Mouse (Mus musculus) kidney, adult 2 months (tissue): ENCODE data around the gene Litaf.

ENCODE experiments used
- CTCF ChIP-seq: fragments of 200-500 bp; conservative IDR thresholded peaks from 2 replicates; pipeline ENCODE4 v1.5.1; 2011; ENCODE audit warnings: low read depth, mild to moderate bottlenecking, control low read depth, low read length, moderate library complexity, mixed read lengths; ENCODE audit not compliant: insufficient read depth, insufficient read length
- POLR2A ChIP-seq: fragments of 200-500 bp; IDR thresholded peaks from one replicate; pipeline ENCODE4 v1.6.1; 2011; ENCODE audit warnings: low read depth, low read length, control low read depth

DNA sequence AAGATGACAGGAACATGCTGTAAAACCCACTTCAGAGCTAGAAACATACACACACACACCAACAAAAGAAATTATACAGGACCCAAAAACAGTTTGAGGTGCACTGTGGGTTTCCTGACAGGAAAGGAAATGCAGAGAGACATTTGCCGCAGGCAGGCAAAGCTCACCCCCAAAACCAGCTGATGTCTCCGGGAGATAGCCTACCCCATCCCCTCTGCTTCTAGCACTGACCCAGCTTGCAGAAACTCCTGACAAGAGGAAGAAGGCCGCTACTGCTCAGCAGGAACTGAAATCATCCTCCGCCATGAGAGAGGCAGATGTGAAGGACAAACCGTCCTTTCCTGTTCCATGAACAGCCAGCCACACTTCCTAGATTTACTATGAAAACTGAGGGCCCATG lies 96.6 kb downstream of the Litaf start:
- TF ChIP-seq CTCF (no peak), POLR2A (no peak)
